Mouse (Mus musculus): ENCODE results near the gene Mag.
"Not testable (repeated sequence)": the region's sequence is repeated elsewhere in the genome, so short reads cannot be mapped to it uniquely, and the experiment has no call there.

DNA sequence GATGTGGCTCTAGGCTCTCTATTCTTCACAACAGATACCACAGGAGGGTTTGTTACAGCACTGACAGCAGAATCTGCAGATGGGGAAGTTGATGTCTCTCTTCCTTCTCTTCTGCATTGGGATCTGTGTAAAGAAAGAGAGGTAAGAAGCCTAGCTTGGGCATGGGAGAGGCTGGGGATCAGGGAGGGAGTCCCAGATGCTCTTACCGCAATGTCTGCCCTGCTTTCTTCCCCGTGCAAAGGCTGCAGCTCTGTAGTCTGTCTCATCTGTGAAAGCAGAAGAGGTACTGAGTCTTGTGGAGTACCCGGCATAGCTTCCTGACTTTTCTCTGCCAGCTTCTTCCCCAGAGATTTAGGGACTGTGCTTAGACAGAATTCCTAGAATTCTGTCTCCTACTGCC lies 7.8 kb upstream of the Mag start:
- TF ChIP-seq ZNF384 (IDR thresholded peaks at IDR 0.05; ENCODE audit: low read depth, low read length); ZC3H11A (IDR thresholded peaks at IDR 0.05; ENCODE audit: borderline replicate concordance, low read depth, low read length); HCFC1 (IDR thresholded peaks at IDR 0.05; ENCODE audit: borderline replicate concordance, insufficient read depth, low read length); CHD2 (IDR thresholded peaks at IDR 0.05; ENCODE audit: low read depth, low read length): not testable (repeated sequence)
